In the genomic region with DNA sequence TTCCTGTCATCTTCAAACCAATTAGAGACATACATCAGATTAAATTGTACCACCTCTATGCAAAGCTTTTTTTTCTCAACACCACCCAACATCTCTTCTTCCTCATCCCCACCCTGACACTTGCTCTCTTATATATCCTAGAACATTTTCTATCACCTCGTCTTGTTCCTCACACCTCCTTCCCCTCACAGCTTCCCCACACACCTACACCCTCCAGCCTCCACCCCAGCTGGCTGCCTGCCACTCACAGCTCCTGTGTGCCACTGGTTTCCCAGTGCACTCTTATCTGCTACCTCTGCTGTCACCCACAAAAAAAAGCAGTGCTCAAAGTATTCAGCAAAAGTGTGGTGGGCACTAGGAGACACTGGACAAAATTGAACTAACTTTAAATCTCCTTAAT, we compare ENCODE assay signal across 31 mouse cellular contexts.
DNase-seq lines count a peak whose midpoint lies in the region; ATAC-seq and TF ChIP-seq lines count a peak whose summit lies in the region.
"Had no signal": no experiment of that assay in that cellular context is flagged by ENCODE, and none has a peak within 500 bp of the region (broad histone marks: within the 10 kb centered on the region; RNA-seq: fewer than 3 reads in every experiment).

No protein-coding gene starts in this region.

- H3K27ac ChIP-seq in left cerebral cortex, adult 2 months = no peak overlapping the region
- H3K27ac ChIP-seq in forebrain, embryonic 16.5 days (ENCODE audit: low read length) = no peak overlapping the region
- H3K27ac ChIP-seq: gastrocnemius, adult 2 months; heart, adult 2 months; hindbrain, embryonic 14.5 days; kidney, embryonic 15.5 days; liver, embryonic 14.5 days; macrophage; midbrain, embryonic 13.5 days; stomach, postnatal 0 days had no signal

- no peak for TF ChIP-seq CTCF in left cerebral cortex, adult 2 months (IDR thresholded peaks at IDR 0.05)

- no peak for ATAC-seq in forebrain, embryonic 16.5 days
- ATAC-seq: activated CD4-positive, CD25-positive, alpha-beta regulatory T cell, adult 4 months; forebrain, postnatal 0 days; intestine, postnatal 0 days; midbrain, embryonic 13.5 days had no signal

- H3K36me3 ChIP-seq in forebrain, embryonic 16.5 days (ENCODE audit: control insufficient read depth, insufficient read depth) = no peaks in the 10 kb centered on the region
- H3K36me3 ChIP-seq: heart, embryonic 12.5 days; kidney, embryonic 15.5 days; midbrain, embryonic 13.5 days had no signal

- WGBS in forebrain, embryonic 16.5 days = 77% methylated on average over 1 of the region's 1 CpGs

- intact Hi-C loops in left cerebral cortex, adult 2 months (cut with DNase I) = loop anchor here (5.0 kb wide), 1 partner anchor 112 kb away; no protein-coding TSS in a partner anchor
- intact Hi-C loops in left cerebral cortex, postnatal 36 days (cut with DNase I) = no loop called here

- DNase-seq in right cerebral cortex, adult 2 months (ENCODE audit: low spot score in 2 of 2) = peak; percentile 39 to 66
- DNase-seq in right cerebral cortex, postnatal 10 days (ENCODE audit: low spot score in 2 of 2) = no peak
- peak; percentile 48 to 62 for DNase-seq in left cerebral cortex, adult 2 months (ENCODE audit: extremely low spot score in 1 of 2, low spot score in 2 of 2)
- peak; percentile 58 to 67 for DNase-seq in left cerebral cortex, postnatal 36 days (ENCODE audit: low spot score in 2 of 2)
- DNase-seq in ovary, postnatal 36 days (ENCODE audit: low spot score) = no peak
- DNase-seq in urinary bladder, postnatal 10 days (ENCODE audit: low spot score) = no peak
- DNase-seq: adrenal gland, adult 2 months; adrenal gland, postnatal 36 days; B cell, adult 2 months; cerebellum, adult 9-11 months; forebrain, postnatal 0 days; gastrocnemius, adult 2 months; gastrocnemius, postnatal 36 days; heart, adult 2 months; kidney, postnatal 25 days; liver; lung, adult 2 months; lung, postnatal 10 days; thymus, adult 2 months; thymus, postnatal 36 days had no signal

- H3K4me2 ChIP-seq in forebrain, embryonic 16.5 days (ENCODE audit: low read length) = no peak overlapping the region
- H3K4me2 ChIP-seq: heart, embryonic 12.5 days; hindbrain, embryonic 14.5 days; kidney, embryonic 15.5 days; midbrain, embryonic 13.5 days had no signal

- H3K4me1 ChIP-seq in forebrain, embryonic 16.5 days (replicated peaks; ENCODE audit: control insufficient read depth, insufficient read depth, low read length) = no peaks in the 10 kb centered on the region; the same call in 1 of the 2 replicates
- H3K4me1 ChIP-seq: heart, embryonic 12.5 days; kidney, embryonic 15.5 days; midbrain, embryonic 13.5 days had no signal

- H3K9me3 ChIP-seq in forebrain, embryonic 16.5 days (ENCODE audit: control insufficient read depth, low read length) = no peaks in the 10 kb centered on the region
- H3K9me3 ChIP-seq: heart, embryonic 12.5 days; kidney, embryonic 15.5 days; midbrain, embryonic 13.5 days had no signal

- no peak overlapping the region for H3K4me3 ChIP-seq in left cerebral cortex, adult 2 months
- H3K4me3 ChIP-seq in forebrain, embryonic 16.5 days (replicated peaks; ENCODE audit: low read length) = no peak overlapping the region
- H3K4me3 ChIP-seq: erythroblast, embryonic 14.5 days; gastrocnemius, adult 2 months; heart, adult 2 months; heart, embryonic 12.5 days; kidney, embryonic 15.5 days; midbrain, embryonic 13.5 days had no signal

- no peak overlapping the region for H3K9ac ChIP-seq in forebrain, embryonic 16.5 days (replicated peaks; ENCODE audit: low read depth, low read length)
- H3K9ac ChIP-seq: forebrain, postnatal 0 days; heart, embryonic 12.5 days; hindbrain, embryonic 14.5 days; kidney, embryonic 15.5 days; liver, embryonic 14.5 days; midbrain, embryonic 13.5 days had no signal

- H3K27me3 ChIP-seq in forebrain, embryonic 16.5 days (replicated peaks; ENCODE audit: control insufficient read depth, insufficient read depth, low read length) = no peaks in the 10 kb centered on the region
- H3K27me3 ChIP-seq: heart, embryonic 12.5 days; kidney, embryonic 15.5 days; midbrain, embryonic 13.5 days had no signal

Comparison
In these comparisons a context has a peak if more than half of its experiments do, and no peak if none do; other contexts are left out.
1. DNase-seq: peak in right cerebral cortex, adult 2 months (2 of 2), left cerebral cortex, adult 2 months (2 of 2) and left cerebral cortex, postnatal 36 days (2 of 2); none in right cerebral cortex, postnatal 10 days (0 of 2), ovary, postnatal 36 days (single experiment) and urinary bladder, postnatal 10 days (single experiment).